Mouse (Mus musculus): ENCODE data around the gene Syce1. TPM values are rescaled to one million over a fixed set of nuclear protein-coding genes. Genes with fewer than 3 reads are reported as not detected.

Gene Syce1
- polyA plus RNA-seq, 1 experiment = 1.0 TPM

DNA sequence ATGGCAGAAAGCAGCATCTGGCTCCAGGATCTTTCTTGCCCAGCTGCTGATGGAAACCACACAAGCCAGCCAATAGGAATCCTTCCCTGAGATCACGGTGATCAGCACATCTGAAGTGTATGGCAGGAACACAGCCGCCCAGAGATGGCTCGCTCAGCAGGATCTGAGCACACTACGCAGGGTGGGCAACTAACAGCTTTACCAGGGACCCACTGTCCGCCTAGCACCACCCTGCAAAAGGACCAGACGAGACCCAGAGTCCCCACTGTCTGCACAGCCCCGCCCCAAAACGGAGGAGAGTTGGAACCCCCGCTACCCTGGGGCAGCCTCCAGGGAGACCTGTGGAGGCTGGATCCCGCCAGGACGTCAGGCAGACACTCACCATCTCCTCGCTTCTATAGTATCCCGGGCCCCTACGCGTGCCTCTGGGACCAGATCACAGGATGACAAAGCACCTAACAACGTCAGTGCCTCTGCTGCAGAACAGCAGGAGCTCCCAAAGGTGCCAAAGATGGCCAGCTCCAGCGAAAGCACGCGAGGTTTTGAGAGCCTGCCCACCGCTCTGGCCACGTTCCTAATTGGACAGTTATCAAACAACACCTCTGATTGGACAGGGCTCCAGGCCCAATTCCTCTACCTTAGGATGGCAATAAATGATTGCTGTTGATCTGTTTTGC lies 34.1 kb upstream of the Syce1 start, which contains the start of gene Zfp941:
TSS of gene Zfp941 (minus strand) at position 526 of the 677 bp plus-strand sequence.
- peak within 1 kb of the TSS; percentile 61 for H3K4me3 ChIP-seq (ENCODE audit: insufficient read depth, low read length)
- no peak for TF ChIP-seq CTCF (IDR thresholded peaks at IDR 0.05; ENCODE audit: extremely low read depth, insufficient read depth, low read length)
- TF ChIP-seq POLR2A (IDR thresholded peaks at IDR 0.05; ENCODE audit: extremely low read depth, insufficient read depth, low read length) = peak; percentile 85

DNA sequence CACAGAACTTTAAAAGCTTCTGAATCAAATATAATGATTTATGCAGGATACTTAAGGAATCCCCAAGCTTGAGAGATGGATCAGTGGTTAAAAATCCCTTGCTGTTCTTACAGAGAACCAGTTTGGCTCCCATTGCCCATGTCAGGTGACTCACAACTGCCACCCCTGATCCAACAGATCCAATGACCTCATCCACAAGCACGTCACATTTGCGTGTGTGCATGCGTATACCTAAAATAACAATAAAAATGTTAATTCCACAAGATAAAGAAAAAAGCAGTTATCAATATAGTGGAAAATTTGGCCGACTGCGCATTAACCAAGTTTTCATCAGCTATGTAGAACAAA lies 33.6 kb upstream of the Syce1 start:
- H3K4me1 ChIP-seq (ENCODE audit: control insufficient read depth, insufficient read depth, low read length) = peaks cover 3% of the 10 kb centered on the region
- peak overlapping the region; percentile 57; the same call in 1 of the 2 replicates for H3K27ac ChIP-seq (ENCODE audit: insufficient read depth, low read length)
- TF ChIP-seq POLR2A (IDR thresholded peaks at IDR 0.05; ENCODE audit: extremely low read depth, insufficient read depth, low read length) (no peak), CTCF (IDR thresholded peaks at IDR 0.05; ENCODE audit: extremely low read depth, insufficient read depth, low read length) (no peak)
- H3K4me3 ChIP-seq (ENCODE audit: insufficient read depth, low read length) = peak overlapping the region; percentile 61

More for the DNA sequence above, 34.1 kb upstream of the Syce1 start, which contains the start of gene Zfp941:
- Histone ChIP-seq H3K27ac (ENCODE audit: insufficient read depth, low read length) (peak within 1 kb of the TSS; percentile 57), H3K4me1 (ENCODE audit: control insufficient read depth, insufficient read depth, low read length) (peaks cover 3% of the 10 kb centered on the region)

DNA sequence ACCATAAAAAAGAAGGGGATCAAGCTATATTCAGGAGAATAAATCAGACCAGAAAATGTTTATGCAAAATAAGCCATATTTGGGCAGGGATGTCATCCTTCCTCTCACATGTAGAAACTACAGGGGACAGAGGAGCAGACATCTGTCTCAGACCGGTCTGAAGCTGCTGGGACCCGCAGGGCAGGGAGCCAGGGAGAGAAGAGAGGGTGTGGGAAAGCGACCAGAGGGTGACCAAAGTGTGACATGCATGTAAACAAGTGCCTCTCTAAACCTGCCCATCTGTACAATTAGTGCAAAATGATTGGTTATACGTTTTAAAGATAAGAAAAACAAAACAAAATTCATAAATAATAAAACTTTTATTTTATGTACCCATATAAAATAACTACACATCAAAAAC lies 32.5 kb upstream of the Syce1 start:
- TF ChIP-seq CTCF (IDR thresholded peaks at IDR 0.05; ENCODE audit: extremely low read depth, insufficient read depth, low read length) = no peak
- no peak for TF ChIP-seq POLR2A (IDR thresholded peaks at IDR 0.05; ENCODE audit: extremely low read depth, insufficient read depth, low read length)
- Histone ChIP-seq H3K4me3 (ENCODE audit: insufficient read depth, low read length) (no peak overlapping the region), H3K4me1 (ENCODE audit: control insufficient read depth, insufficient read depth, low read length) (peaks cover 3% of the 10 kb centered on the region)

GRCm38 (mm10) chr7:140812850-140813249 lies 25.2 kb upstream of the Syce1 start:
- TF ChIP-seq POLR2A (IDR thresholded peaks at IDR 0.05; ENCODE audit: extremely low read depth, insufficient read depth, low read length) = no peak
- Histone ChIP-seq H3K4me3 (ENCODE audit: insufficient read depth, low read length) (no peak overlapping the region), H3K27ac (ENCODE audit: insufficient read depth, low read length) (no peak overlapping the region), H3K4me1 (ENCODE audit: control insufficient read depth, insufficient read depth, low read length) (peaks cover 1% of the 10 kb centered on the region)

More for the DNA sequence above, 32.5 kb upstream of the Syce1 start:
- H3K27ac ChIP-seq (ENCODE audit: insufficient read depth, low read length) = no peak overlapping the region

DNA sequence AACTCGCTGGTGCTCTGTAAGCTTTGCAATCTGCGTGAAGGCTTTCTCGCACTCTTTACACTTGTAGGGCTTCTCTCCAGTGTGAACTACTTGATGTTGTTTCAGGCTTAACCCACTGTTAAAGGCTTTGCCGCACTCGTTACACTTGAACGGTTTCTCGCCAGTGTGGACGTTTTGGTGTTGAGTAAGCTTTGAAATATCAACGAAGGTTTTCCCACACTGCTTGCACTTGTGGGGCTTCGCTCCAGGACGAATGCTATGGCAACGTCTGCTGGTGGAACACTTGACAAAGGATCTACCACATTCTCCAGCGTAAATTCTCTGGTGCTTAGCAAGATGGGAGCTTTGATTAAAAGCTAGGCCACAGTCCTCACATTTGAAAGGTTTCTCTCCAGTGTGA lies 24.1 kb upstream of the Syce1 start:
- TF ChIP-seq POLR2A (IDR thresholded peaks at IDR 0.05; ENCODE audit: extremely low read depth, insufficient read depth, low read length) = no peak
- TF ChIP-seq CTCF (IDR thresholded peaks at IDR 0.05; ENCODE audit: extremely low read depth, insufficient read depth, low read length) = no peak
- no peaks in the 10 kb centered on the region; the same call in 1 of the 2 replicates for H3K4me1 ChIP-seq (ENCODE audit: control insufficient read depth, insufficient read depth, low read length)
- H3K27ac ChIP-seq (ENCODE audit: insufficient read depth, low read length) = no peak overlapping the region
- no peak overlapping the region for H3K4me3 ChIP-seq (ENCODE audit: insufficient read depth, low read length)

GRCm38 (mm10) chr7:140810496-140810895 lies 22.8 kb upstream of the Syce1 start:
- TF ChIP-seq CTCF (IDR thresholded peaks at IDR 0.05; ENCODE audit: extremely low read depth, insufficient read depth, low read length) (peak; percentile 16; the same call in 1 of the 2 replicates), POLR2A (IDR thresholded peaks at IDR 0.05; ENCODE audit: extremely low read depth, insufficient read depth, low read length) (no peak)
- Histone ChIP-seq H3K4me1 (ENCODE audit: control insufficient read depth, insufficient read depth, low read length) (no peaks in the 10 kb centered on the region; the same call in 1 of the 2 replicates), H3K4me3 (ENCODE audit: insufficient read depth, low read length) (no peak overlapping the region), H3K27ac (ENCODE audit: insufficient read depth, low read length) (no peak overlapping the region)

- H3K4me1 ChIP-seq (ENCODE audit: control insufficient read depth, insufficient read depth, low read length) = no peaks in the 10 kb centered on the region
- no peak overlapping the region for H3K27ac ChIP-seq (ENCODE audit: insufficient read depth, low read length)
- no peak overlapping the region for H3K4me3 ChIP-seq (ENCODE audit: insufficient read depth, low read length)
- no peak for TF ChIP-seq POLR2A (IDR thresholded peaks at IDR 0.05; ENCODE audit: extremely low read depth, insufficient read depth, low read length)
- peak; percentile 80 for TF ChIP-seq CTCF (IDR thresholded peaks at IDR 0.05; ENCODE audit: extremely low read depth, insufficient read depth, low read length)
These were observed 18.1 kb upstream of the Syce1 start for GRCm38 (mm10) chr7:140805704-140806103.

- TF ChIP-seq POLR2A (IDR thresholded peaks at IDR 0.05; ENCODE audit: extremely low read depth, insufficient read depth, low read length) (no peak), CTCF (IDR thresholded peaks at IDR 0.05; ENCODE audit: extremely low read depth, insufficient read depth, low read length) (no peak)
- H3K4me3 ChIP-seq (ENCODE audit: insufficient read depth, low read length) = no peak overlapping the region
- H3K27ac ChIP-seq (ENCODE audit: insufficient read depth, low read length) = no peak overlapping the region
- H3K4me1 ChIP-seq (ENCODE audit: control insufficient read depth, insufficient read depth, low read length) = no peaks in the 10 kb centered on the region
These were observed 15.0 kb upstream of the Syce1 start for GRCm38 (mm10) chr7:140802629-140803028.

DNA sequence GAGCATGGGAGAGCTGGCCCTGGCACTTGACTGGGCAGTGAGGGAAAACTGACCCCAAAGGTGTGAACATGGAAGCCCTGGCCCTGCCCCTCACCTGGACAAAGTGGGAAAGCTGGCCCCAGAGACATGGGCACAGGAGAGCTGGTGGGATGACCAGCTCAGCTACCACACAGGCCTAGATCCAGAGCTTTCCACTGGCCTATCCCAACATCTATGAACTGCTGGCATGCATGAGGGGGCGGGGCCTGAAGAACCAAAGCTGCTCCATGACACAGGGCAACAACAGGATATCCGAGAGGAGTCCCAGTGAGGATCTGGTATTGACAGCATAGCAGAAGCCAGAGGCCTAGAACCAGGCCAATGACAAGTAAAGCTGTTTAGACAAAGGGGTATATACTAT lies 10.6 kb upstream of the Syce1 start:
- H3K27ac ChIP-seq (ENCODE audit: insufficient read depth, low read length) = no peak overlapping the region
- TF ChIP-seq CTCF (IDR thresholded peaks at IDR 0.05; ENCODE audit: extremely low read depth, insufficient read depth, low read length) (no peak), POLR2A (IDR thresholded peaks at IDR 0.05; ENCODE audit: extremely low read depth, insufficient read depth, low read length) (no peak)
- no peak overlapping the region for H3K4me3 ChIP-seq (ENCODE audit: insufficient read depth, low read length)
- H3K4me1 ChIP-seq (ENCODE audit: control insufficient read depth, insufficient read depth, low read length) = no peaks in the 10 kb centered on the region

GRCm38 (mm10) chr7:140797619-140798018 lies 10.0 kb upstream of the Syce1 start:
- TF ChIP-seq POLR2A (IDR thresholded peaks at IDR 0.05; ENCODE audit: extremely low read depth, insufficient read depth, low read length) (no peak), CTCF (IDR thresholded peaks at IDR 0.05; ENCODE audit: extremely low read depth, insufficient read depth, low read length) (no peak)
- Histone ChIP-seq H3K4me1 (ENCODE audit: control insufficient read depth, insufficient read depth, low read length) (no peaks in the 10 kb centered on the region), H3K4me3 (ENCODE audit: insufficient read depth, low read length) (no peak overlapping the region), H3K27ac (ENCODE audit: insufficient read depth, low read length) (no peak overlapping the region)

Measured in cortical plate, adult 2 months (tissue).